Mouse (Mus musculus): ENCODE measurements around the gene Atxn7l3. TPM values are rescaled to one million over a fixed set of nuclear protein-coding genes. Genes with fewer than 3 reads are reported as not detected.
A peak's percentile ranks its signal among the peaks of the same experiment; 100 is the strongest.

Gene Atxn7l3
- total and polyA plus RNA-seq, 3 experiments: 24.0 to 60.0 (median 29.9) TPM

GRCm38 (mm10) chr11:102312586-102312985 lies 16.2 kb upstream of the Atxn7l3 start:
- no peak overlapping the region for H3K4me3 ChIP-seq (ENCODE audit: low read depth, low read length)
- no peak for DNase-seq (ENCODE audit: low spot score)

DNA sequence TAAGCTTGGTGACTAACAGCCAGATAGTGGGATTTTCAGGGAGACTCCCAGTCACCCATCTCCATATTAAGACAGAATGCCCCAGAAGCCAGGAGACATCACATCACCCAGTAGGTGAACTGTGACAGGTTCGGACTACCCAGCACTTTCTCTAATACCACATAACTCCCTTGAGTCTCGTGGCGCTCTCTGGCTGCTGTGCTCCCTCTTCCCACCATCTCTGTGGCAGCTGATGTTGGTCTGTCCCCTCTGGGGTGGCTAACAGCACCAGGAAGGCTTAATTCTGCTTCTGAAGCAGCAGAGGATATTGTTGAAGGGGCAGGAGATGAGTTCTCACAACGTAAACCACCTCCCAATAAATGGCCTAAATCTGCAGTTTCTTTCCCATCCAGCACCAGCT lies 15.5 kb upstream of the Atxn7l3 start:
- H3K36me3 ChIP-seq (replicated peaks): peaks cover 92% of the 10 kb centered on the region
- TF ChIP-seq POLR2AphosphoS5 (IDR thresholded peaks at IDR 0.05; ENCODE audit: insufficient replicate concordance, low read depth, low read length) (no peak), GATA2 (IDR thresholded peaks at IDR 0.05; ENCODE audit: borderline replicate concordance, low read depth, low read length) (no peak), GATA1 (IDR thresholded peaks at IDR 0.05; ENCODE audit: borderline replicate concordance, low read length) (no peak), CTCF (IDR thresholded peaks at IDR 0.05; ENCODE audit: low read depth, low read length) (no peak), TAL1 (conservative IDR thresholded peaks at IDR 0.05; ENCODE audit: low read depth, low read length) (no peak)

More at GRCm38 (mm10) chr11:102312586-102312985, 16.2 kb upstream of the Atxn7l3 start:
- Histone ChIP-seq H3K9me3 (replicated peaks) (no peaks in the 10 kb centered on the region), H3K4me1 (ENCODE audit: insufficient read depth, low read depth, low read length) (peaks cover 83% of the 10 kb centered on the region), H3K36me3 (replicated peaks) (peaks cover 85% of the 10 kb centered on the region), H3K27me3 (ENCODE audit: insufficient read depth, low read length) (no peaks in the 10 kb centered on the region)
- ATAC-seq (ENCODE audit: extremely low read depth, insufficient number of reproducible peaks, low FRiP score, poor library complexity, severe bottlenecking): no peak
- no peak for TF ChIP-seq CTCF (IDR thresholded peaks at IDR 0.05; ENCODE audit: low read depth, low read length)
- TF ChIP-seq POLR2AphosphoS5 (IDR thresholded peaks at IDR 0.05; ENCODE audit: insufficient replicate concordance, low read depth, low read length): no peak
- no peak for TF ChIP-seq GATA2 (IDR thresholded peaks at IDR 0.05; ENCODE audit: borderline replicate concordance, low read depth, low read length)
- no peak for TF ChIP-seq GATA1 (IDR thresholded peaks at IDR 0.05; ENCODE audit: borderline replicate concordance, low read length)
- no peak for TF ChIP-seq TAL1 (conservative IDR thresholded peaks at IDR 0.05; ENCODE audit: low read depth, low read length)

GRCm38 (mm10) chr11:102310768-102311695 lies 14.6 kb upstream of the Atxn7l3 start:
- DNase-seq (ENCODE audit: low spot score) (no peak), ATAC-seq (ENCODE audit: extremely low read depth, insufficient number of reproducible peaks, low FRiP score, poor library complexity, severe bottlenecking) (no peak)
- TF ChIP-seq GATA2 (IDR thresholded peaks at IDR 0.05; ENCODE audit: borderline replicate concordance, low read depth, low read length): no peak
- TF ChIP-seq CTCF (IDR thresholded peaks at IDR 0.05; ENCODE audit: low read depth, low read length): no peak
- no peak for TF ChIP-seq POLR2AphosphoS5 (IDR thresholded peaks at IDR 0.05; ENCODE audit: insufficient replicate concordance, low read depth, low read length)
- TF ChIP-seq GATA1 (IDR thresholded peaks at IDR 0.05; ENCODE audit: borderline replicate concordance, low read length): no peak
- TF ChIP-seq TAL1 (conservative IDR thresholded peaks at IDR 0.05; ENCODE audit: low read depth, low read length): no peak
- peaks cover 91% of the 10 kb centered on the region for H3K4me1 ChIP-seq (ENCODE audit: insufficient read depth, low read depth, low read length)
- H3K27me3 ChIP-seq (ENCODE audit: insufficient read depth, low read length): no peaks in the 10 kb centered on the region
- peak overlapping the region; percentile 69; the same call in 1 of the 2 replicates for H3K4me3 ChIP-seq (ENCODE audit: low read depth, low read length)
- peaks cover 99% of the 10 kb centered on the region for H3K36me3 ChIP-seq (replicated peaks)
- no peaks in the 10 kb centered on the region for H3K9me3 ChIP-seq (replicated peaks)

More for the DNA sequence above, 15.5 kb upstream of the Atxn7l3 start:
- ATAC-seq (ENCODE audit: extremely low read depth, insufficient number of reproducible peaks, low FRiP score, poor library complexity, severe bottlenecking) (no peak), DNase-seq (ENCODE audit: low spot score) (no peak)
- H3K4me3 ChIP-seq (ENCODE audit: low read depth, low read length): no peak overlapping the region
- no peaks in the 10 kb centered on the region for H3K9me3 ChIP-seq (replicated peaks)
- peaks cover 86% of the 10 kb centered on the region for H3K4me1 ChIP-seq (ENCODE audit: insufficient read depth, low read depth, low read length)
- H3K27me3 ChIP-seq (ENCODE audit: insufficient read depth, low read length): no peaks in the 10 kb centered on the region

- H3K9me3 ChIP-seq (replicated peaks): no peaks in the 10 kb centered on the region
- DNase-seq (ENCODE audit: low spot score): no peak
- ATAC-seq (ENCODE audit: extremely low read depth, insufficient number of reproducible peaks, low FRiP score, poor library complexity, severe bottlenecking): no peak
- TF ChIP-seq GATA2 (IDR thresholded peaks at IDR 0.05; ENCODE audit: borderline replicate concordance, low read depth, low read length) (no peak), TAL1 (conservative IDR thresholded peaks at IDR 0.05; ENCODE audit: low read depth, low read length) (no peak), CTCF (IDR thresholded peaks at IDR 0.05; ENCODE audit: low read depth, low read length) (no peak), GATA1 (IDR thresholded peaks at IDR 0.05; ENCODE audit: borderline replicate concordance, low read length) (no peak), POLR2AphosphoS5 (IDR thresholded peaks at IDR 0.05; ENCODE audit: insufficient replicate concordance, low read depth, low read length) (no peak)
- peaks cover 86% of the 10 kb centered on the region for H3K4me1 ChIP-seq (ENCODE audit: insufficient read depth, low read depth, low read length)
- no peaks in the 10 kb centered on the region for H3K27me3 ChIP-seq (ENCODE audit: insufficient read depth, low read length)
- peaks cover 99% of the 10 kb centered on the region for H3K36me3 ChIP-seq (replicated peaks)
- H3K4me3 ChIP-seq (ENCODE audit: low read depth, low read length): peak overlapping the region; percentile 69; the same call in 1 of the 2 replicates
These were observed 13.6 kb upstream of the Atxn7l3 start for GRCm38 (mm10) chr11:102309821-102310617.

- Histone ChIP-seq H3K4me1 (ENCODE audit: insufficient read depth, low read depth, low read length) (peaks cover 77% of the 10 kb centered on the region), H3K4me3 (ENCODE audit: low read depth, low read length) (peak overlapping the region; percentile 69), H3K9me3 (replicated peaks) (no peaks in the 10 kb centered on the region), H3K27me3 (ENCODE audit: insufficient read depth, low read length) (no peaks in the 10 kb centered on the region), H3K36me3 (replicated peaks) (peaks cover 99% of the 10 kb centered on the region)
- DNase-seq (ENCODE audit: low spot score) (peak; percentile 92), ATAC-seq (ENCODE audit: extremely low read depth, insufficient number of reproducible peaks, low FRiP score, poor library complexity, severe bottlenecking) (peak; percentile 94)
- TF ChIP-seq CTCF (IDR thresholded peaks at IDR 0.05; ENCODE audit: low read depth, low read length) (peak; percentile 79), TAL1 (conservative IDR thresholded peaks at IDR 0.05; ENCODE audit: low read depth, low read length) (no peak)
These were observed 12.5 kb upstream of the Atxn7l3 start for GRCm38 (mm10) chr11:102308979-102309378.

GRCm38 (mm10) chr11:102308104-102308503 lies 11.7 kb upstream of the Atxn7l3 start:
- TF ChIP-seq GATA2 (IDR thresholded peaks at IDR 0.05; ENCODE audit: borderline replicate concordance, low read depth, low read length) (no peak), CTCF (IDR thresholded peaks at IDR 0.05; ENCODE audit: low read depth, low read length) (no peak), TAL1 (conservative IDR thresholded peaks at IDR 0.05; ENCODE audit: low read depth, low read length) (no peak), GATA1 (IDR thresholded peaks at IDR 0.05; ENCODE audit: borderline replicate concordance, low read length) (no peak), POLR2AphosphoS5 (IDR thresholded peaks at IDR 0.05; ENCODE audit: insufficient replicate concordance, low read depth, low read length) (no peak)
- H3K4me1 ChIP-seq (ENCODE audit: insufficient read depth, low read depth, low read length): peaks cover 69% of the 10 kb centered on the region
- H3K9me3 ChIP-seq (replicated peaks): no peaks in the 10 kb centered on the region

More at GRCm38 (mm10) chr11:102308104-102308503, 11.7 kb upstream of the Atxn7l3 start:
- DNase-seq (ENCODE audit: low spot score) (no peak), ATAC-seq (ENCODE audit: extremely low read depth, insufficient number of reproducible peaks, low FRiP score, poor library complexity, severe bottlenecking) (no peak)
- no peaks in the 10 kb centered on the region for H3K27me3 ChIP-seq (ENCODE audit: insufficient read depth, low read length)
- no peak overlapping the region for H3K4me3 ChIP-seq (ENCODE audit: low read depth, low read length)
- H3K36me3 ChIP-seq (replicated peaks): peaks cover 91% of the 10 kb centered on the region
